Mouse (Mus musculus) spleen, adult 2 months (tissue): ENCODE results near the gene Zbed4.

Experiments
- CTCF ChIP-seq: fragments of 200-500 bp; IDR thresholded peaks from 2 replicates; pipeline ENCODE4 v1.5.1; 2011; ENCODE audit warnings: mild to moderate bottlenecking, inconsistent platforms; ENCODE audit not compliant: insufficient read depth, insufficient read length, insufficient replicate concordance; ENCODE audit errors: extremely low read depth
- POLR2A ChIP-seq: fragments of 200-500 bp; IDR thresholded peaks from 2 replicates; pipeline ENCODE4 v1.6.1; 2011; ENCODE audit warnings: low read depth, low read length, inconsistent platforms

DNA sequence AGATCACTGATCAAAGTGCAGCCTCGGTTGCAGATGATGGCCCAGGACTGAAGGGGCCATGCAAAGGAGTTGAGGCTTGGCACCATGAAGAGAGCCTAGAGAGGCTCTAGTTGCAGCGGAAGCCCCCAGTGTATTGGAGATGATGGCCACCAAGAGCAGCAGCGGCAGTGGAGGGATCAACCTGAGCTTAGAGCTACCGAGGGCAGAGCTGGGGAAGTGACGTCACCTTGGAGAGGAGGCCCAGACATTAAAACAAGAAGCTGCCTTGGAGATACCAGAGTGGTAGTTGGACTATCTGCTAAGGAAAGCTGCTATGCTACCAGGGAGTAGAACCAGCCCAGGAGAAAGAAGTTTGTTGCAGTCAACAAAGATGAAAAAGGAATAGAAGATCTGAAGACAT lies 41.6 kb upstream of the Zbed4 start:
- TF ChIP-seq CTCF (no peak), POLR2A (no peak)
